Comparison of ENCODE assay signal across 8 mouse cellular contexts in genomic region chr13:96389301-96389700, GRCm38 (mm10). TPM values are rescaled to one million over a fixed set of nuclear protein-coding genes. Genes with fewer than 3 reads are reported as not detected.
A peak's percentile ranks its signal among the peaks of the same experiment; 100 is the strongest.
DNase-seq lines count a peak whose midpoint lies in the region; ATAC-seq lines count a peak whose summit lies in the region.

No protein-coding gene starts in this region.

- peak overlapping the region; percentile 83 for H3K4me2 ChIP-seq in forebrain, embryonic 13.5 days
- peak overlapping the region; percentile 79 for H3K4me2 ChIP-seq in liver, embryonic 12.5 days

- peak; percentile 6 for DNase-seq in embryo, embryonic 10.5 days (ENCODE audit: low spot score)
- no peak for DNase-seq in embryo, embryonic 10 days (ENCODE audit: low spot score)
- peak; percentile 5 for DNase-seq in 416B (ENCODE audit: low read depth)
- DNase-seq in ovary, postnatal 14 days (ENCODE audit: low spot score): no peak
- DNase-seq in lung, adult 18-20 months: no peak
- no peak for DNase-seq in layer of hippocampus, adult 9-10 months (ENCODE audit: low spot score)

- 16% methylated on average over 2 of the region's 2 CpGs for WGBS in forebrain, embryonic 13.5 days
- 20% methylated on average over 2 of the region's 2 CpGs for WGBS in liver, embryonic 12.5 days (ENCODE audit: insufficient replicate concordance)

- H3K9ac ChIP-seq in forebrain, embryonic 13.5 days: peak overlapping the region; percentile 78
- H3K9ac ChIP-seq in liver, embryonic 12.5 days: peak overlapping the region; percentile 75

- H3K9me3 ChIP-seq in forebrain, embryonic 13.5 days (replicated peaks): no peaks in the 10 kb centered on the region
- H3K9me3 ChIP-seq in liver, embryonic 12.5 days (replicated peaks): 0 out of 2 replicates have a peak, but pooled peaks cover 2% of the 10 kb centered on the region

- ATAC-seq in forebrain, embryonic 13.5 days: no peak
- no peak for ATAC-seq in liver, embryonic 12.5 days

- H3K27me3 ChIP-seq in forebrain, embryonic 13.5 days: no peaks in the 10 kb centered on the region
- no peaks in the 10 kb centered on the region for H3K27me3 ChIP-seq in liver, embryonic 12.5 days (replicated peaks)

- H3K4me1 ChIP-seq in forebrain, embryonic 13.5 days: peaks cover 15% of the 10 kb centered on the region
- peaks cover 12% of the 10 kb centered on the region for H3K4me1 ChIP-seq in liver, embryonic 12.5 days

- H3K4me3 ChIP-seq in forebrain, embryonic 13.5 days: peak overlapping the region; percentile 69
- peak overlapping the region; percentile 82 for H3K4me3 ChIP-seq in liver, embryonic 12.5 days

- no peak overlapping the region for H3K27ac ChIP-seq in forebrain, embryonic 13.5 days
- peak overlapping the region; percentile 69 for H3K27ac ChIP-seq in liver, embryonic 12.5 days

- peaks cover 40% of the 10 kb centered on the region for H3K36me3 ChIP-seq in forebrain, embryonic 13.5 days (ENCODE audit: poor library complexity, severe bottlenecking)
- peaks cover 42% of the 10 kb centered on the region for H3K36me3 ChIP-seq in liver, embryonic 12.5 days

RNA-seq across cellular contexts. Expression of gene Poc5, which starts 1.2 kb away (rescaled TPM):
- 26.7 and 28.5 TPM in 2 replicates for polyA plus RNA-seq in forebrain, embryonic 13.5 days (2015; fragmentation: Nextera tagmentation; extraction: Ambion mirVana)
- 10.4 and 11.4 TPM in 2 replicates for polyA plus RNA-seq in liver, embryonic 12.5 days (2016; fragmentation: Nextera tagmentation; extraction: Ambion mirVana)

Comparison
In these comparisons a context has a peak if more than half of its experiments do, and no peak if none do; other contexts are left out.
1. DNase-seq: peak in embryo, embryonic 10.5 days (single experiment) and 416B (single experiment); none in embryo, embryonic 10 days (single experiment), ovary, postnatal 14 days (single experiment), lung, adult 18-20 months (0 of 2) and layer of hippocampus, adult 9-10 months (single experiment).